Mouse (Mus musculus) heart, embryonic 14.5 days (tissue): Measurements from ENCODE around the gene Gm21970. TPM values are rescaled to one million over a fixed set of nuclear protein-coding genes. Genes with fewer than 3 reads are reported as not detected.

Experiments
- ATAC-seq: fragments of 200-750 bp; cut with Nextera tagmentation; 2 replicates; pipeline ENCODE4 v1.8.0; 2017; ENCODE audit warnings: low read depth, moderate TSS enrichment; ENCODE audit not compliant: insufficient number of reproducible peaks, insufficient read depth, low FRiP score
- H3K27ac ChIP-seq, 2 experiments: fragments of 200-500 bp in 1 of 2; fragments of 300-500 bp in 1 of 2; sonication (generic) in 1 of 2; replicated peaks in 1 of 2; 2 replicates each; pipeline ENCODE4 v1.5.1; 2012 to 2014; ENCODE audit warnings: low read depth in 2 of 2, low read length in 2 of 2, control low read depth in 1 of 2, mild to moderate bottlenecking in 1 of 2, mixed read lengths in 1 of 2; ENCODE audit not compliant: control insufficient read depth in 1 of 2, insufficient read depth in 1 of 2
- H3K27me3 ChIP-seq: fragments of 300-500 bp; sonication (generic); 2 replicates; pipeline ENCODE4 v1.6.1; 2014; ENCODE audit warnings: mild to moderate bottlenecking, low read length, control low read depth; ENCODE audit not compliant: control insufficient read depth, insufficient read depth
- H3K36me3 ChIP-seq: fragments of 300-500 bp; sonication (generic); 2 replicates; pipeline ENCODE4 v1.6.1; 2014; ENCODE audit warnings: mild to moderate bottlenecking, control low read depth, low read length, mixed read lengths; ENCODE audit not compliant: control insufficient read depth, insufficient read depth
- H3K4me1 ChIP-seq, 2 experiments: fragments of 200-500 bp in 1 of 2; fragments of 300-500 bp in 1 of 2; sonication (generic) in 1 of 2; 2 replicates each; pipeline ENCODE4 v1.6.1; 2012 to 2014; ENCODE audit warnings: low read length in 2 of 2, control low read depth in 1 of 2, mixed read lengths in 1 of 2; ENCODE audit not compliant: control insufficient read depth in 2 of 2, insufficient read depth in 2 of 2
- H3K4me2 ChIP-seq: fragments of 300-500 bp; sonication (generic); 2 replicates; pipeline ENCODE4 v1.6.1; 2014; ENCODE audit warnings: mild to moderate bottlenecking, low read length
- H3K4me3 ChIP-seq, 2 experiments: fragments of 200-500 bp in 1 of 2; fragments of 300-500 bp in 1 of 2; sonication (generic) in 1 of 2; 2 replicates each; pipeline ENCODE4 v1.5.1; 2012 to 2014; ENCODE audit warnings: low read length in 2 of 2, mild to moderate bottlenecking in 2 of 2, control low read depth in 1 of 2, low read depth in 1 of 2, moderate library complexity in 1 of 2; ENCODE audit not compliant: control insufficient read depth in 1 of 2, insufficient read depth in 1 of 2
- H3K9ac ChIP-seq: fragments of 300-500 bp; sonication (generic); 2 replicates; pipeline ENCODE4 v1.6.1; 2014; ENCODE audit warnings: mild to moderate bottlenecking, low read length
- H3K9me3 ChIP-seq: fragments of 300-500 bp; sonication (generic); 2 replicates; pipeline ENCODE4 v1.6.1; 2016; ENCODE audit warnings: low read length, control low read depth; ENCODE audit not compliant: control insufficient read depth
- WGBS: fragments of 180-500 bp; shearing (Covaris S2); extraction: QIAGEN DNeasy Blood & Tissue Kit; methylation state at CpG from one replicate; pipeline ENCODE4 v1.1.7; 2014; 5-methylcytosine and 5-hydroxymethylcytosine counted together
- polyA plus RNA-seq: library from polyadenylated mRNA; unstranded; fragments of >200 nt; fragmentation: Nextera tagmentation; extraction: Ambion mirVana; gene quantifications from 2 replicates; pipeline ENCODE4 v1.2.1, GENCODE M21; 2014

Gm21970 gene
- polyA plus RNA-seq, 1 experiment from 2014 or later = not detected

GRCm38 (mm10) chr16:91459841-91460370 lies 68.4 kb downstream of the Gm21970 start:
- no peak for ATAC-seq
- no peak overlapping the region for H3K4me2 ChIP-seq

GRCm38 (mm10) chr16:91461066-91461638 lies 69.6 kb downstream of the Gm21970 start:
- Histone ChIP-seq H3K9ac (no peak overlapping the region), H3K9me3 (no peaks in the 10 kb centered on the region), H3K36me3 (no peaks in the 10 kb centered on the region), H3K4me1 (peaks cover 8 to 16% of the 10 kb centered on the region in 2 experiments), H3K27ac (peak overlapping the region in 1 of 2 experiments; percentile 58; a peak in 2 of 4 replicates), H3K27me3 (no peaks in the 10 kb centered on the region), H3K4me3 (no peak overlapping the region), H3K4me2 (no peak overlapping the region)
- WGBS = 64% methylated on average over 11 of the region's 11 CpGs
- no peak for ATAC-seq

More at GRCm38 (mm10) chr16:91459841-91460370, 68.4 kb downstream of the Gm21970 start:
- H3K9ac ChIP-seq = no peak overlapping the region
- 72% methylated on average over 11 of the region's 11 CpGs for WGBS
- no peak overlapping the region for H3K4me3 ChIP-seq
- no peaks in the 10 kb centered on the region for H3K27me3 ChIP-seq
- H3K36me3 ChIP-seq = no peaks in the 10 kb centered on the region
- H3K27ac ChIP-seq = no peak overlapping the region
- H3K4me1 ChIP-seq = peaks cover 6% of the 10 kb centered on the region in 2 experiments; a peak in 3 of 4 replicates
- H3K9me3 ChIP-seq = no peaks in the 10 kb centered on the region

GRCm38 (mm10) chr16:91461773-91462181 lies 70.3 kb downstream of the Gm21970 start:
- no peak overlapping the region for H3K4me3 ChIP-seq

GRCm38 (mm10) chr16:91462644-91463043 lies 71.1 kb downstream of the Gm21970 start:
- Histone ChIP-seq H3K9ac (no peak overlapping the region), H3K27me3 (no peaks in the 10 kb centered on the region), H3K36me3 (no peaks in the 10 kb centered on the region), H3K4me3 (no peak overlapping the region), H3K4me1 (peaks cover 11 to 16% of the 10 kb centered on the region in 2 experiments), H3K9me3 (no peaks in the 10 kb centered on the region), H3K27ac (peak overlapping the region; percentile 44 to 52; a peak in 2 of 4 replicates), H3K4me2 (no peak overlapping the region)
- 0 out of 2 replicates have a peak, but pooled peaks have one; percentile 28 for ATAC-seq
- WGBS = 39% methylated on average over 3 of the region's 3 CpGs

More at GRCm38 (mm10) chr16:91461773-91462181, 70.3 kb downstream of the Gm21970 start:
- WGBS = 51% methylated on average over 9 of the region's 9 CpGs
- H3K27me3 ChIP-seq = no peaks in the 10 kb centered on the region
- H3K36me3 ChIP-seq = no peaks in the 10 kb centered on the region
- 0 out of 2 replicates have a peak overlapping the region, but pooled peaks have one; percentile 2 for H3K9ac ChIP-seq
- H3K27ac ChIP-seq = peak overlapping the region in 1 of 2 experiments; percentile 58; a peak in 1 of 4 replicates
- no peak overlapping the region for H3K4me2 ChIP-seq
- ATAC-seq = no peak
- no peaks in the 10 kb centered on the region for H3K9me3 ChIP-seq
- peaks cover 11 to 16% of the 10 kb centered on the region in 2 experiments for H3K4me1 ChIP-seq

GRCm38 (mm10) chr16:91463400-91463799 lies 71.9 kb downstream of the Gm21970 start:
- no peak overlapping the region for H3K27ac ChIP-seq
- no peaks in the 10 kb centered on the region for H3K27me3 ChIP-seq
- peaks cover 11 to 16% of the 10 kb centered on the region in 2 experiments for H3K4me1 ChIP-seq
- H3K36me3 ChIP-seq = no peaks in the 10 kb centered on the region
- H3K9me3 ChIP-seq = peaks cover 4% of the 10 kb centered on the region; the same call in 1 of the 2 replicates
- WGBS = 44% methylated on average over 2 of the region's 2 CpGs
- H3K4me2 ChIP-seq = no peak overlapping the region
- H3K9ac ChIP-seq = no peak overlapping the region
- no peak for ATAC-seq
- H3K4me3 ChIP-seq = no peak overlapping the region

GRCm38 (mm10) chr16:91463836-91464400 lies 72.4 kb downstream of the Gm21970 start:
- ATAC-seq = no peak
- Histone ChIP-seq H3K9ac (no peak overlapping the region; the same call in 1 of the 2 replicates), H3K27me3 (no peaks in the 10 kb centered on the region), H3K9me3 (peaks cover 4% of the 10 kb centered on the region; the same call in 1 of the 2 replicates), H3K36me3 (no peaks in the 10 kb centered on the region), H3K4me2 (peak overlapping the region; percentile 94), H3K4me1 (peaks cover 11 to 16% of the 10 kb centered on the region in 2 experiments), H3K27ac (peak overlapping the region; percentile 79 to 88; a peak in 2 of 4 replicates), H3K4me3 (peak overlapping the region; percentile 55 to 64)
- WGBS = 80% methylated on average over 4 of the region's 4 CpGs

GRCm38 (mm10) chr16:91464594-91465504 lies 73.3 kb downstream of the Gm21970 start:
- Histone ChIP-seq H3K9ac (peak overlapping the region; percentile 74), H3K4me3 (peak overlapping the region; percentile 55 to 64), H3K27ac (peak overlapping the region; percentile 79 to 88), H3K4me1 (peaks cover 11 to 16% of the 10 kb centered on the region in 2 experiments), H3K9me3 (peaks cover 4% of the 10 kb centered on the region; the same call in 1 of the 2 replicates), H3K4me2 (peak overlapping the region; percentile 94), H3K36me3 (no peaks in the 10 kb centered on the region), H3K27me3 (no peaks in the 10 kb centered on the region)
- peak; percentile 92 for ATAC-seq
- WGBS = 3% methylated on average over 44 of the region's 44 CpGs
